Mouse (Mus musculus): ENCODE data around the gene Smdt1.

The Smdt1 gene

DNA sequence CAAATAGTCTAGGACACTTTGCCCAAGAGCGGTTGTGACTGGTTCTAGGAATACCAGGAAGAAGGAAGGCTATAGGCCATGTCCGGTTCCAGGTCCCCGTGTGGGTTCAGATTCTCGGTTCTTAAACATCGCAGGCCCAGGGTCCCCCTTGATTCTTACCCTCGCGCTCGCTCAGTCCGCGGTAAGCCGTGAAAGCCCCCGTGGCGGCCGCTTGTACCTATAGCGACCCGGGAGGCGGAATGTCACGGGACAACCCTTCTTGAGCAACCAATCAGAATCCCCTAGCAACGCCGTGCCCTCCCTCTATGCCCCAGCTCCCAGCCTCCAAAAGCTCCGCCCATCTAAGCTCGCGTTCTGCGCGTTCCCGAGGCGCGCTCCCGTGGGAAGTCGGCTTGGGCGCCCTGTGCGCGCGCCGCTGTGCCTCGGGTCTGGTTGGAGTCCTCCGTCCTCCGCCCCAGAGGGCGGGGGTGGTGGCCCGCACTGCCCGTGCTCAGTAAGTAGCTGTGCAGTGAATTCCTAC is at the start of gene Smdt1, which contains the start of the genes Naga and Pheta2:
Gene Smdt1, plus strand, starts transcription at position 367 of the 520 bp plus-strand sequence.
Gene Naga, minus strand, starts transcription at position 333 of the 520 bp plus-strand sequence.
Gene Pheta2, plus strand, starts transcription at position 350 of the 520 bp plus-strand sequence.
- DNase-seq (ENCODE audit: low spot score) = peak; percentile 96

DNA sequence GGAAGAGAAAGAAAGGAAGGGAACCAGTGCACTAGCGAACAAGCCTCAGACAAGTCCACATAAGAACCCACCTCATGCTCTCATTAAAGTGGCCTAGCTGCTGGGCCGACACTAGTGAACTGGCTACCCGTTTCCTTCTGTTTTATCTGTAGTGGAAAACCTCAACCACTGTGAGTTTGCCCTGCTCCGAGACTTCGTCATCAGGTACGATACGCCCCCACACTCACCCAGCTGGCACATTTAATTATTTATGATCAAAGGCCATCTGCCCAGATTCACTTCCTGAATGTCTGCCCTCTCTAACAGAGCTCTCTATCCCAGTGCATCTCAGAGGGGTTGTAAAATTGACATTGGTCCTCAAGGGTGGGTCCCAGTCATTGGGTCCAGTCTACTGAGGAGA is 48.5 kb upstream of the Smdt1 start:
- DNase-seq (ENCODE audit: low spot score) = no peak

DNA sequence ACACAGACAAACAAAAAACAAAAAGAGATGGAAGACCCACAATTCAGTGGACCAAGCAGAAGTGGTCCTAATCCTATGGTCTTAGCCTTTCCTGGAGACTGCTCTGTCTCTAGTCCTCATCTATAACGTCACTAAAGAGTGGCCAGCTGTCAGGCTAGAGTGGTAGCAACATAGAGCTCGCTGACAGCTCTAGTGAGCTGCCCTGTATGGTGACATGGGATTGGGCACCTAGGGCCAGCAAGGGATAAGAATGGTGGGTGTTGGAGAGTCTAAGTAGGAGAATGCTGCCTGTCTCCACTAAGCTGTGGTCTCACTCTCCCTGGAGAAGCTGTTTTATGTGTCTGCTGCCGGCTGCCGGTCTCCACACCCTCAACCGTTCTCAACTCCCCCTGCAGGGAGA is 45.9 kb upstream of the Smdt1 start:
- DNase-seq (ENCODE audit: low spot score) = no peak

DNA sequence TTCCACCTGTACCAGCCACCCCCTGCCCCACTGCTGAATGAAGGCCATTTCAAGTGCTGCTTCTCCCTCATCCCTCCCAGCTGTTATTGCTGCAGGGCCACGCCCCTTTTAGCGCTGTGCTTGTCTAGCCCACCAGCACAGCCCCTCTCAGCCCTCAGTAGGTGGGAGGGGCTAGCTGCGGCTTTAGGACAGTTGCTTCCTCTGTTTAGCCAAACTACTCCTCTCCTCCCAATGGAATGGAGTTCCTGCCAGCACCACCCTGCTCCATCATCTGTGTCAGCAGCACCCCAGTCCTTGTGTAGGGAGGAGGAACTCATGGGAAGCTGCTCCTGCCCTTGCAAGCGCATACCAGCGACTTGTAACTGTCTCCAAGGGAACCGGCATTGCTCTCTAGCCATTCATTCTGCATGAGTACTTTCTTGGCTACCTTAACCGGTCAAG is 45.5 kb upstream of the Smdt1 start:
- DNase-seq (ENCODE audit: low spot score) = no peak

DNA sequence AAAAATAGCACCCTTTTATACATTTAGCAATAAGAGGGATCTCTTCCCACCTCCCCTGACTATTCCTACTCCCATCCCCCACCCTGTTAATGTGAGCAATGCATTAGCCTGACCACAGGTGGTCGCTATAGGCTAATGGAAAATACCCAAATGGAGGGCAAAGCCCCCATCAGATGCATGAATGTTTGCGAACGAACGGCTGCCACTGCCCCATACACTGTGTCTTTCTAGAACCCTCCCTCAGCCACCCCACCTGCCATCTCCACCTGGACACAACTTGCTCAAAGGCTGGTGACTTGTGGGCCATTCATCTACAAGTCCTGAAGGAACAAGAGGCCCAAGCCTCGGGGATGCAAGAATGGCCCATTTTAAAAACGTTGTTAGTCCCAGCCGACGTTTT is 44.7 kb upstream of the Smdt1 start:
- no peak for DNase-seq (ENCODE audit: low spot score)

DNA sequence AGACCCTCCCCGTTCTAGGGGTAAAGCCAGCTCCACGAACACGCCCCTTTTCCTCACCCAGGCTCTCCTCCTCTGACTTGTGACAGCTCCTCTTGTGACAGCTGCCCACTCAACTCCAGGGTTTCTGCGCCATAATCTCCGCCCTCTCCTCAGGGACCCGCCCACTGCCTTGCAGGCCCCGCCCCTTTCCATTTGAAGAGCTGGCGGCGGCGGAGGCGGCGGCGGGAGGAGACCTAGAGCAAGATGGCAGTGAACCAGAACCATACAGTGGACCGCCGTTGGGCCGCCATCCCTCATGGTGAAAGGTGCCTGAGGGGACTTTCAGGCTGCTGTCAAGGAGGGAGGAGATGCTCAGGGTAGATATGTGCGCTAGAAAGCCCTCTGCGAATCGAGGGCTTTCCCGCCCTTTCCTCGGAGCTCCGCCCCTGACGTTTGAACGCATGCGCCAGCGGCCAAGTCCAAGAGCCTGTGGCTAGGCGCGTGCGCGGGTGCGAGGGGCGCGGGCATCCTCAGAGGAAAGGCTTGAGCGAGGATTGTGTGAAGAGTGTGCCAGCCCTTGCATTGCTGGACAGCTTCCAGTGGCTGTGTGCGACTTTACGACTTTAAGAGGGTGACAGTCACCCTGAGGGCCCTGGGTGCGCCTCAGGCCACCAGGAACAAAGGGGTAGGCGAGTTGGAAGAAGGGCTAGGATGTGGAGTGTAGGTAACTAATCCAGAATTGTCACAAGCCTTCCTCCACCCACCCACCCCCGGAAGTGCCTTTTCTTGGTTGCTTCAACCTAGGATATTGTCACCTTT is 39.8 kb upstream of the Smdt1 start, which contains the start of gene Wbp2nl:
Gene Wbp2nl, plus strand, starts transcription at position 191 of the 798 bp plus-strand sequence.
- no peak for DNase-seq (ENCODE audit: low spot score)

DNA sequence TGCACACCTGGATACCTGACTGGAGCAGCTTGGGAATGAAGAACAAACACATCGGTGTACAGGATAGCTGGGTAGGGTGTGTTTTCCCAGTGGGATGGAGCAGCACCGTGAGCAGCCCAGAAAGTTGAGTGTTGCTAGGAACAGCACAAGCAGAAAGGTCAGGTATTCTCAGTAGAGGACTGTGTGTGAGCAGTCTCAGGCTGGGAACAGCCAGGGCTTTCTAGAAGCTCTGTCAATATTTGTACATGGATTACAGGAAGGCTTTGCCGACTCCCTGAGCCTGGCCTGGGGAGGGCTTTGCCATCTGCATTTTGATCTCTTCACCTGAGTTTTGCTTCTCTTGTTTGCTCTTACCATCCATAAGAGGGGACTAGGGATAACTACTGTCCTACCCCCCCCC is 31.7 kb upstream of the Smdt1 start:
- no peak for DNase-seq (ENCODE audit: low spot score)

DNA sequence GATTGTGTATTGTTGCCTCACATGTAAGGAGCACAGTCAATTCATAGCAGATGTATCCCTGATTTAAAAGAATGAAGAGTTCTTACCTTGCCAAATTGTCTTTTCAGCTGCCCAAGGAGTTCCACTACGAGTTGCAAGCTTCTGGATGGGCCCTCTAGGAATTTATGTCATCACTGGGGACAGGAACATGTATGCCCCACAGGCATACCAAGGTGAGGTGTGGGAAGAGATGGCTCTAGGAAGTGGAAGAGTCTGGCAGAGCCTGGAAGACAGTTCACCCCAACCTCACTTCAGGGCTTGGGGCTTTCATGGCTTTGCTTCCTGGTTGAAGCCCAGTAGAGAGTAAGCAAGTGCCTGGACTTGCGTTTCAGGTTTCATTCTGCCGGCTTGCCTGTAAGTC is 30.3 kb upstream of the Smdt1 start:
- no peak for DNase-seq (ENCODE audit: low spot score)

DNA sequence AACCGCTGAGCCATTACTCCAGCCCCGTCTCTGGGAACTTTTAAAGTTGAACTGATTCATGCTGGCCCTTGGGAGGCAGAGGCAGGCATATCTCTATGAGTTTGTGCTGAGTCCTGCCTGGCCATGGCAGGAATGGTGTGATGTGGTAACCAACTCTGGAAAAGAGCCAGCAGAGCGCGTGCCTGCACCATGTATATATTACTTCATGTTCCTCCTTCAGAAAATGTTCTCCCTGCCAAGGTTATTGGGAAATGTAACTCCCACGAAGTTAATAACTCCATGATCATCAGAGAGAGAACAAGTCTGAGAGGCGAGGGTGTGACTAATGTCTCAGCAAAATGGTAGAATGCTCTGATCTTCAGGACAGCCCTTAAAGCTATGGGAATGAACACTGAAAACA is 20.9 kb upstream of the Smdt1 start:
- DNase-seq (ENCODE audit: low spot score) = no peak

DNA sequence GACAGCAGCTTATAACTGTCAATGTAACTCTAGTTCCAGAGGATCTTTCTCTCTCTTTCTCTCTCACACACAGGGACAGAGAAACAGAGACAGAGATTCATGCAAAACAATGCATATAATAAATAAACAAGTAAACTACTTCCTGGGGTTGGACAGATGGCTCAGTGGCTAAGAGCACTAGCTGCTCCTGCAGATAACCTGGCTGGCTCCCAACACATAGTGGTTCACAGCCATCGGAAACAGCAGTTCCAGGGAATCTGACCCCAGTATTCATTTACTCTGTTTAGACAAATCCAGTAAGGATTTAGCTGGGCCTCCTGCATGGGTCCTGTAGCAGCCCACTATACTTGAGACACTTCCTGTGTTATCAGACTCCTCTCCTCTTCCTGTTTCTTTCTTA is 19.1 kb upstream of the Smdt1 start:
- no peak for DNase-seq (ENCODE audit: low spot score)

DNA sequence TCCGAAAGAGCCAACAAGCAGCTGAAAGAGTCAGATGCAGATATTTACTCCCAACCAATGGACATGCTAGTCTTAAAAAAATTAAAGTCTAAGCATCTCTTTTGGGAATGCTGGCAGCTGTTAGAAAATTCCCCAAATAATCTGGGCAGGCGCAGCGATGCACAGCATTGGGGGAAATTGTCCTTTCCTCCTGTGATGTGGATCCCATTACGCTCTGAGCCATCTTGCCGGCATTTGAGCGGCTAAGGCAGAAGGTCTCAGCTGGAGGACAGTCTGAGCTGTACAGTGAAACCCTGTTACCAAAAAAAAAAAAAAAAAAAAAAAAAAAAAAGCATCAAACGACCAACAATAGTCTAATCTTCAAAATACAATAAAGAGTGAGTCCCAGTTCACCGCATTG is 16.6 kb upstream of the Smdt1 start:
- no peak for DNase-seq (ENCODE audit: low spot score)

DNA sequence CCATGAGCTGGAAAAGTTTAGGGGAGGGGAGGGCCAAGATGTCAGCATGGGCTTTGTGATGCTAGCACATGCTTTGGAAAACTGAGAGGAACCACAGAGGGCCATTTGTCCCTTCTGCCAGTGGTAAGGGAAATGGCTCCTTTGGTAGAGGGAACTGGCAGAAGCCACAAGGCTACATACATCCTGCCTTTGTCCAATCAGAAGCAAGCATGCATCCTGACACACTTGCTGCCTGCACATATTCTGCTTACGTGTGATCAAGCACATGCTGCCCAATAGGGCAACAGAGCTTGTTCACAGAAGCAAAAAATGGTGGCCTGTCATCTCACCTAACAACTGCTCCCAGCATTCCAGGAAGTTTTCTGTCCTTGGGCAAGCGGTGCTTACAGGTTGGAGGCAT is 13.4 kb upstream of the Smdt1 start:
- no peak for DNase-seq (ENCODE audit: low spot score)

DNA sequence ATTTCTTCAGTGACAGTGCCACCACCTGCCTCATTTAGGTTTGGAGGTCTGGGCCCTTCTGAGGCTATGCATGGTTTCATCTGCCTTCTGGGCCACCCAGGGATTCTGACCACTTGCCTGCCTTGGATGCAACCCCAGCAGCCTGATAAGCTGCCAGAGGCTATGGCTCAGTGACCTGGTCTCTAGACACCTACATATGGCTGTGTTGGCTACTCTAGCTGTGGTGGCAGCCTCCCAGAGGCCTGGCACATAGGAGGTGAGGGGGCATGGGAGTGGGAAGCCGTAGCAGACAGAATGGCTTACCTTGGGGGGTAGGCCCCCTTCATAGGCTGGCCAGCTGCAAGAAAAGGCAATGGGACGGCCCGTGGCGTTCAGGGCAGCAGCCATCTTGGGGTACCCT is 3.6 kb upstream of the Smdt1 start:
- no peak for DNase-seq (ENCODE audit: low spot score)

DNA sequence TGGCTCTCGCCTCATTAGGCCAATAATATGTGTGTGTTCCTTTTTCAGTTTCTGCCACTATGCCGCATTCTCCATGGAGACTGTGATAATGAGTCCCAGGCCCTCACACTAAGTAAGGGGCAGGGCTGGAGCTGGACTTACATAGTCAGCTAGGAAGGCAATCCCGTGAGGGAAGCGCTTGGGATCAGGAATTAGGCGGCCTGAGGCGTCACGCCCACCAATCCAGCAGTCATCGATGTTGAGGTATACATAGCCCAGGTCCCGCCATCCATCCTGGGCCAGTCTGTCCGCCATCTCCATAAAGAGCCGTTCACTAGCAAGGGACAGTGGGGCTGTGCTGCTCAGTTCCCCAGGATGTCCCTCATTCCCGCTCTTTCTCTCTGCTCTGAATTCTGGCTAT is 2.1 kb upstream of the Smdt1 start:
- DNase-seq (ENCODE audit: low spot score) = no peak

DNA sequence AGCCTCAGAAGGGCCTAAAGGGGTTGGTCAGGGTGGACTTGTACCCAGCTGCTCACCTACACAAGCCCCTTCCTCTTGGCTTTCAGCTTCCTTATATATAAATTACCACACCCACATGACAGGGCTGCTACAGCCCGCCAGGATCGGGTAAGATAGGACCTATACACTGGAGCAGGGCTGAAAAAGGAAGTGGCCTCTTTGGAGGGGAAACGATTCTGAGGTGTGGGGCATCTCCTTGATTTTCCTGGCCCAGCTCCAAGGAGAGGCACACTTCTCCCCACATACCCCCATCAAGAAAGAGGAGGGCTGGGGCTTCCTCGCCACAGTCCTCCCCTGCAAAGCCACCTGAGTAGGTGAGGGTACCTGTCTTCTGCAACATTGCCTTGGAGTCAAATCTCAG is 884 bp upstream of the Smdt1 start:
- no peak for DNase-seq (ENCODE audit: low spot score)

DNA sequence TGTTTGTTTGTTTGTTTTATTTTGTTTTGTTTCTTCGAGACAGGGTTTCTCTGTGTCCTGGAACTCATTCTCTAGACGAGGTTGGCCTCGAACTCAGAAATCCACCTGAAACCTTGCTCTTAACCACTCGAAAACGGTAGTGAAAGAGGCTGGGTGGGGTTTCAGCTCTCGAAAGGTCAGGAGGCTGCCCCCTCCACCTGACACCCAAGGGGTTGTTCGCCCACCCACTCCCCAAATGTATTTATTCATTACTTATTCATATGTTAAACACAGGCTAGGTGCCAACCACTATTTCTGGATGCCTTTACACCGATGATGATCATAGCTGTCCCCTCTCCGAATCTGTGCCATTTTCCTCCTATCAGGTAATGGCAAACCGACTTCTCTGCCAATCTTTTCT is 391 bp downstream of the Smdt1 start:
- DNase-seq (ENCODE audit: low spot score) = no peak

DNA sequence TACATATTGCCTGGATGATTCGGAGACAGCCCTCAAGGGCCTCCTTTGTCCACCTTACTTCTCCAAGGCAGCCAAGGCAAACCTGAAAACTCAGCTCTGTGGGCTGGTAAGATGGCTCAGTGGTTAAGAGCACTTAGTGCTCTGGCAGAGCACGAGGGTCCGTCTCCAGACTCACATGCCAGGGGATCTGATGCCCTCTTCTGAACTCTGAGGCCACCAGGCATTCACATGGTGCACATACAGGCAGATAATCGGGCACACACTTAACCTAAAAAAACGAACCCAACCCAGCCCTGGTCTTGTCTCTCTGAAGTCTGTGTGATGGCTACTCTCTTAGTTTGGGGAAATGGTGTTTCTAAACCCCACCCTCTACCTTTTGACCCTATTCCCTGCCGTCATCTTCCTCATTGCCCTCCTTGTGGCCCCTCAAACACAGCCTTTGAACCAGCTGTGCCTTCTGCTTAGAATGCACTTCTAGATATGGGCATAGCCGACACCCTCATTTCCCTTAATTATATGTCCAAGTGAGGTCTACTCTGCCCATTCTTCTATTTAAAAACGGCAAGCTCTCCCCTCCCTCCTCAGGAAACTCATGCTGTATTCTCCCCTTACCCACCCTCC is 985 bp downstream of the Smdt1 start:
- no peak for DNase-seq (ENCODE audit: low spot score)

DNA sequence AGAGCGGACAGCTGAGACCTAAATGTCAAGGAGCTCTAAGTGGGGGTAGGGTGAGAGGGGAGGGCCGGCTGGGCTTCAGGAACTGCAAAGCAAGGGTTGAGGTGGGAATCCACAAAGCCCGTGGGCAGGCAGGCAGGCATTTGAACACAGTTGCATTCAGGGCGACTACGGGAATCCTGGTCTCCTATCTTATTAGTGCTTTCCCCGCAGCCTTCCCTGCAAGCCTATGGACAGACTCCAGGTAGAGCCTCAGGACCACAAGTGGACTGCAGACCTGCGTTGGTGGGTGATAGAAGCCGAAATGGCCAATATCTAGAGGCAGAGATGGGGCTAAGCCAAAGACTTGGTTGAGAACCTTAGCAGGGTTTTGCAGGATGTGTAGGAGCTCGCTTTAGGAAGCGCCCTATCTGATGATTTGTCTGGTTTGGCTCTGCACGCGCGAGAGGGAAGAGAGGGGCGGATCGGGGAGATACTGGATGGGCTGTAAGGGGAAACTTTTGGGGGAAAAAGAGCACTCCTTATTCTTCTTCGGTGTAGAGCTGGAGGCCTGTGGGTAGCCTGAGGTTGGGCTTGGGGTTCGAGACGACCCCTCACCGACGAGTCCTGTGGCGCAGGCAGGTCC is 1.8 kb downstream of the Smdt1 start:
- DNase-seq (ENCODE audit: low spot score) = no peak

DNA sequence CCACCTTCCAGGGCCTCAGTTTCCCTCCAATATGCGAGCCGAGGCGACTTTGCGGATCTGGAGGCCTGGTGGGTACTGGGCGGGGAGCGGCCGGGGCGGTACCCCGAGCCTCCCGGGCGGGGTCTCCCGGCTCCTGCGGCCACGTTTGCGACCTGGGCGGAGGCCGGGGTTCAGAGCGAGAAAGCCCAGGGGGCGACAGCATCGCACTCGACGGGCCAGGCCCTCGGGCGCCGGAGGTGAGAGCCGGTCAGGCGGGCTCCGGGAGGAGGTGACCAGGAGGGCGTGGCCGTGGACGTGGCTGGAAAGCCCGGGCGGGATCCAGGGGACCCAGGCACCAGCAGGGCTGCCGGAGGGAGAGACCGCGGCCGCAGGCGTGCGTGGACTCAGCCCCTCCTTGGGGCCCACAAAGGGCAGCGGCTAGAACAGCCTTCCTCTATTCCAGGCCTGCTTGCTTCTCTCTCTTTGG is 2.3 kb downstream of the Smdt1 start:
- DNase-seq (ENCODE audit: low spot score) = peak; percentile 58

DNA sequence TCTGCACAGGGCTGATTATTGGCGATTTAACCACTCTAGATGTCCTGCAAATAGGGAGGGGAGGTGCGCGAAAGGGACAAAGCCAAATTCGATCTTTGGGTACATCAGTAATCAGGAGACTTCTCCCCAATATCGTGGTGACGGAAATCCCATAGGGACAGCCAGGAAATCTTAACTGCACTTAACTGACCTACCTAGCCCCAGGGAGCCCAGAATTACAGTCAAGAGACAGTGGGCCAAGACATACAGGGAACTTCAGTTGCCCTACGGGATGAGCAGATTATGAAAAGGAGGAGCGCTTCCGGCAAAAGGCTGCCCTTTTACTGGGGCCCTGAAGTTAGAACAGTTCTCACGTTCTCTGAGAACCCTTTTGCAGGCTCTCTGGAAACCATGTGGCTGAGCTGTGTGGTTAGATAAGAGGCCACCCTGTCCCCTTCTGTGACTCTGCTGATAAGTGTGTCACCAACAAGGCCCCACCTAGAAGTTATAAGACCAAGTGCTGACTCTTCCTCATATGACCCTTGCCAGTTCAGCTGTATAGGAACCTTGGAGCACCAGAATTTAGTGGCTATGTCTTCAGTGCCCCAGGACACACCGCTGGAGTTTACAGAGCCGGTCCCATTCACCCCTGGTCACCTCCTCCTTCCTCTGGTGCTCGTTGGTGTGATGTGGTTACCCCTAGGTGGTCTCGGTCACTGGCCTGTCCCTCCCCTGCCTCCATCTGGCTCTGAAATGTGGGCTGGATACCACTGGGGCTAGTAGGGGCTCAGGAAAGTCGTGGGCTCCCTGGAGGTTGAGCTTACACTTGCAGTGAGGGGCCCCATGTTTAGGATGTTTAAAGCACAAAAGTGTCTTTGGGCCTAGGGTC is 3.1 kb downstream of the Smdt1 start:
- no peak for DNase-seq (ENCODE audit: low spot score)

DNA sequence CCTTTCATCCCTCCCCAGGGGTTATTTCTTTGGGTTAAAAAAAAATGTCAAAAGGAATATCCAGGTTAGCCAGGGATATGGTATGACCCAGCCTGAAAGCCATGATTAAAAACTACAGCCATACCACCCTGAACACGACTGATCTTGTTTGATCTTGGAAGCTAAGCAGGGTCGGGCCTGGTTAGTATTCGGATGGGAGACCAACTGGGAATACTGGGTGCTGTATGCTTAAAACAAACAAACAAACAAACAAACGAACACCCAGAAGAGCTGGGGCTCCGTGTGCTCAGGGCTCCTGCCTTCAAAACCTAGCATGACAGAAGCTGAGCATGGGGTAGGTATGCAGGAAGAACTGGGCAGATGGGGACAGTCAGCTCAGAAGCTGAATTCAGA is 3.8 kb downstream of the Smdt1 start:
- no peak for DNase-seq (ENCODE audit: low spot score)
